11 mouse cellular contexts compared by ENCODE assay signal in genomic region chr16:8769466-8769865, GRCm38 (mm10). TPM values are rescaled to one million over a fixed set of nuclear protein-coding genes. Genes with fewer than 3 reads are reported as not detected.
DNase-seq lines count a peak whose midpoint lies in the region; ATAC-seq and TF ChIP-seq lines count a peak whose summit lies in the region.
"Had no signal": no experiment of that assay in that cellular context is flagged by ENCODE, and none has a peak within 500 bp of the region (broad histone marks: within the 10 kb centered on the region; RNA-seq: fewer than 3 reads in every experiment).

No protein-coding gene starts in this region.

- H3K4me2 ChIP-seq in lung, postnatal 0 days (replicated peaks; ENCODE audit: low read depth, low read length): no peak overlapping the region
- H3K4me2 ChIP-seq: heart, embryonic 15.5 days; neural tube, embryonic 15.5 days had no signal

- no peak for ATAC-seq in erythroblast, adult 5-6 weeks (replicated peaks; ENCODE audit: low FRiP score, poor library complexity, severe bottlenecking)
- ATAC-seq in lung, postnatal 0 days: no peak
- 0 out of 2 replicates have a peak, but pooled peaks have one; percentile 6 for ATAC-seq in common myeloid progenitor, adult 5-6 weeks (replicated peaks; ENCODE audit: low read depth, poor library complexity, severe bottlenecking)

- H3K4me1 ChIP-seq in erythroblast, embryonic 14.5 days (ENCODE audit: control insufficient read depth): peaks cover 71% of the 10 kb centered on the region
- H3K4me1 ChIP-seq in lung, postnatal 0 days (ENCODE audit: insufficient read depth, low read depth, low read length): no peaks in the 10 kb centered on the region
- H3K4me1 ChIP-seq in forebrain, embryonic 10.5 days: peaks cover 7% of the 10 kb centered on the region; the same call in 1 of the 2 replicates
- H3K4me1 ChIP-seq: heart, embryonic 15.5 days; neural tube, embryonic 15.5 days had no signal

- peak; percentile 26 for DNase-seq in lung, postnatal 0 days (ENCODE audit: low spot score)
- no peak for DNase-seq in lung, postnatal 36 days
- DNase-seq in naive thymus-derived CD4-positive, alpha-beta T cell, adult 2 months (ENCODE audit: low read depth): peak; percentile 9
- DNase-seq in forebrain, embryonic 10.5 days (ENCODE audit: extremely low spot score, low spot score): no peak
- DNase-seq in spleen, postnatal 36 days (ENCODE audit: low spot score in 2 of 2): no peak

- peaks cover 11% of the 10 kb centered on the region for H3K36me3 ChIP-seq in erythroblast, embryonic 14.5 days (ENCODE audit: control insufficient read depth)
- H3K36me3 ChIP-seq in lung, postnatal 0 days (ENCODE audit: insufficient read depth, low read length): no peaks in the 10 kb centered on the region
- H3K36me3 ChIP-seq in forebrain, embryonic 10.5 days (replicated peaks): no peaks in the 10 kb centered on the region
- H3K36me3 ChIP-seq: heart, embryonic 15.5 days; neural tube, embryonic 15.5 days had no signal

- TF ChIP-seq EP300 in lung, postnatal 0 days (IDR thresholded peaks at IDR 0.05): no peak

- 40% methylated on average over 4 of the region's 4 CpGs for WGBS in lung, postnatal 0 days
- WGBS in forebrain, embryonic 10.5 days: 76% methylated on average over 4 of the region's 4 CpGs

- no peak overlapping the region for H3K9ac ChIP-seq in lung, postnatal 0 days (replicated peaks; ENCODE audit: low read depth)
- H3K9ac ChIP-seq: heart, embryonic 15.5 days; neural tube, embryonic 15.5 days had no signal

- H3K27me3 ChIP-seq in erythroblast, embryonic 14.5 days (ENCODE audit: control insufficient read depth): peaks cover 34% of the 10 kb centered on the region
- no peaks in the 10 kb centered on the region for H3K27me3 ChIP-seq in lung, postnatal 0 days (replicated peaks; ENCODE audit: insufficient read depth, low read length)
- H3K27me3 ChIP-seq in forebrain, embryonic 10.5 days (ENCODE audit: poor library complexity, severe bottlenecking): peaks cover 5% of the 10 kb centered on the region
- H3K27me3 ChIP-seq: heart, embryonic 15.5 days; neural tube, embryonic 15.5 days had no signal

- no peak for TF ChIP-seq CTCF in lung, postnatal 0 days (IDR thresholded peaks at IDR 0.05)

- H3K9me3 ChIP-seq in erythroblast, embryonic 14.5 days (ENCODE audit: control insufficient read depth, low read length): no peaks in the 10 kb centered on the region
- no peaks in the 10 kb centered on the region for H3K9me3 ChIP-seq in lung, postnatal 0 days (ENCODE audit: low read length)
- no peaks in the 10 kb centered on the region for H3K9me3 ChIP-seq in forebrain, embryonic 10.5 days
- H3K9me3 ChIP-seq: heart, embryonic 15.5 days; neural tube, embryonic 15.5 days had no signal

- peak overlapping the region; percentile 9 for H3K4me3 ChIP-seq in erythroblast, embryonic 14.5 days (replicated peaks)
- H3K4me3 ChIP-seq in lung, postnatal 0 days (ENCODE audit: low read depth, low read length): no peak overlapping the region
- no peak overlapping the region for H3K4me3 ChIP-seq in forebrain, embryonic 10.5 days
- H3K4me3 ChIP-seq: heart, embryonic 15.5 days; left cerebral cortex, adult 2 months; neural tube, embryonic 15.5 days had no signal

- no peak overlapping the region for H3K27ac ChIP-seq in lung, postnatal 0 days (ENCODE audit: low read length)
- H3K27ac ChIP-seq in forebrain, embryonic 10.5 days: no peak overlapping the region
- H3K27ac ChIP-seq: heart, embryonic 15.5 days; neural tube, embryonic 15.5 days had no signal

RNA-seq across cellular contexts. Expression of gene Usp7, which starts 22.6 kb away (rescaled TPM):
- polyA plus RNA-seq in erythroblast, embryonic 14.5 days (2012): 6.0 and 6.8 TPM in 2 replicates
- total RNA-seq in erythroblast, adult 5-6 weeks (2015; ENCODE audit: low replicate concordance): 545 and 592 TPM in 2 replicates
- total RNA-seq in erythroblast, adult 5-6 weeks (2017; ENCODE audit: low replicate concordance): 1,042 and 1,164 TPM in 2 replicates
- polyA plus RNA-seq in lung, postnatal 0 days (2015; fragmentation: Nextera tagmentation; extraction: Ambion mirVana): 16.5 and 17.6 TPM in 2 replicates
- total RNA-seq in common myeloid progenitor, adult 5-6 weeks (2017): 195 and 238 TPM in 2 replicates
- 32.7 and 33.4 TPM in 2 replicates for polyA plus RNA-seq in forebrain, embryonic 10.5 days (2016; fragmentation: Nextera tagmentation; extraction: Ambion mirVana)

Comparison
In these comparisons a context has a peak if more than half of its experiments do, and no peak if none do; other contexts are left out.
1. DNase-seq: peak in lung, postnatal 0 days (single experiment) and naive thymus-derived CD4-positive, alpha-beta T cell, adult 2 months (single experiment); none in lung, postnatal 36 days (single experiment), forebrain, embryonic 10.5 days (single experiment) and spleen, postnatal 36 days (0 of 2).